Mouse (Mus musculus): ENCODE measurements around the gene Mast4.

DNA sequence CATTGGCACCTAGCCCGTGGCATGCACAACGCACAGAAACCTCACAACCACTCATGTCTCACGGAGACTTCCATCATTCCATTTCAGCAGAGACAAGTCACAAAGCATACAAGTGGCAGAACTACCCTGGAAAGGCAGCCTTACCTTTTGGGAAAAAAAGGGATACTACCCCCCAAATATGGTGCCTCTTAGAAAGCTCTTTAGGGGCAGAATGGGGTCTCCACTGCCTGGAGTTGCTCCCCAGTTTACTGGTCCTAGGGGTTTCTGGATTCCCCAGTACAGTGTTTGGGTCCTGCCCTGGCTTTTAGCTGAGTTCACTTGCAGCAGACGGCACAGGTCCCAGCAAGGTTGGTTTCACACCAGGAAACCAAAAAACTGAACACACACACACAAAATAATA, 345.3 kb downstream of the Mast4 start:
- TF ChIP-seq CTCF (IDR thresholded peaks at IDR 0.05; ENCODE audit: borderline replicate concordance, control insufficient read depth, extremely low read depth, insufficient read depth, low read length, poor library complexity) (no peak), POLR2A (IDR thresholded peaks at IDR 0.05; ENCODE audit: control insufficient read depth, extremely low read depth, insufficient read depth, low read length, poor library complexity) (no peak)

Measured in thymus, adult 2 months (tissue).